Mouse (Mus musculus) liver, embryonic 14.5 days (tissue): ENCODE results near the gene Capn7.

Source experiments
- CTCF ChIP-seq: IDR thresholded peaks from 2 replicates; pipeline ENCODE4 v1.5.1; 2016; ENCODE audit warnings: antibody characterized with exemption, low read depth, control low read depth
- EP300 ChIP-seq: IDR thresholded peaks from 2 replicates; pipeline ENCODE4 v1.6.1; 2016; ENCODE audit warnings: antibody characterized with exemption, low read depth

GRCm38 (mm10) chr14:31383470-31384050, 47.1 kb downstream of the Capn7 start:
- TF ChIP-seq EP300: no peak
- no peak for TF ChIP-seq CTCF
